Mouse (Mus musculus) heart, postnatal 10 days (tissue): ENCODE data around the gene Rnf216. TPM values are rescaled to one million over a fixed set of nuclear protein-coding genes. Genes with fewer than 3 reads are reported as not detected.
A peak's percentile ranks its signal among the peaks of the same experiment; 100 is the strongest.

Experiments
- DNase-seq, 2 experiments: peaks; one replicate each; pipeline ENCODE4 v3.0.0; 2021
- intact Hi-C: fragments of 180-260 bp; cut with DNase I; formaldehyde crosslinking; loops from one replicate; pipeline ENCODE4 v1.15.1; 2025
- total RNA-seq, 2 experiments: library from RNA; stranded (reverse); gene quantifications; 2 replicates each; pipeline ENCODE4 v1.2.3; 2021

Rnf216 gene
- total RNA-seq, 2 experiments from 2014 or later: 33.4 to 33.5 TPM

GRCm38 (mm10) chr5:143055501-143056125 is 57.2 kb downstream of the Rnf216 start:
- peak in 1 of 2 experiments; percentile 52 for DNase-seq
- intact Hi-C loops: no loop called here

GRCm38 (mm10) chr5:143054703-143055102 is 58.1 kb downstream of the Rnf216 start:
- DNase-seq: no peak
- intact Hi-C loops: no loop called here

- no peak for DNase-seq
- intact Hi-C loops: no loop called here
Observed at GRCm38 (mm10) chr5:143053132-143053972, 59.4 kb downstream of the Rnf216 start.

GRCm38 (mm10) chr5:143052677-143053076 is 60.1 kb downstream of the Rnf216 start:
- no peak for DNase-seq
- intact Hi-C loops: no loop called here

- intact Hi-C loops: no loop called here
- no peak for DNase-seq
Observed at GRCm38 (mm10) chr5:143051851-143052250, 60.9 kb downstream of the Rnf216 start.

GRCm38 (mm10) chr5:143050273-143050672 is 62.5 kb downstream of the Rnf216 start:
- DNase-seq: no peak
- intact Hi-C loops: no loop called here

GRCm38 (mm10) chr5:143049746-143050145 is 63.0 kb downstream of the Rnf216 start:
- intact Hi-C loops: no loop called here
- DNase-seq: peak in 1 of 2 experiments; percentile 44

- intact Hi-C loops: no loop called here
- DNase-seq: no peak
Observed at GRCm38 (mm10) chr5:143049013-143049385, 63.8 kb downstream of the Rnf216 start.

- intact Hi-C loops: no loop called here
- DNase-seq: no peak
Observed at GRCm38 (mm10) chr5:143048232-143049012, 64.4 kb downstream of the Rnf216 start.

GRCm38 (mm10) chr5:143047586-143047985 is 65.2 kb downstream of the Rnf216 start:
- DNase-seq: peak in 1 of 2 experiments; percentile 40
- intact Hi-C loops: no loop called here

- DNase-seq: no peak
- intact Hi-C loops: no loop called here
Observed at GRCm38 (mm10) chr5:143043902-143044301, 68.9 kb downstream of the Rnf216 start.

- intact Hi-C loops: no loop called here
- no peak for DNase-seq
Observed at GRCm38 (mm10) chr5:143043285-143043684, 69.5 kb downstream of the Rnf216 start.

- intact Hi-C loops: no loop called here
- DNase-seq: no peak
Observed at GRCm38 (mm10) chr5:143038794-143039193, 74.0 kb downstream of the Rnf216 start.

GRCm38 (mm10) chr5:143037201-143037600 is 75.6 kb downstream of the Rnf216 start:
- peak; percentile 59 to 68 for DNase-seq
- intact Hi-C loops: loop anchor here (1.0 to 2.0 kb wide), 3 partner anchors 29 to 158 kb away; no protein-coding TSS in a partner anchor

GRCm38 (mm10) chr5:143036052-143036451 is 76.7 kb downstream of the Rnf216 start:
- intact Hi-C loops: loop anchor here (2.0 kb wide), 1 partner anchor 157 kb away; no protein-coding TSS in a partner anchor
- no peak for DNase-seq

- intact Hi-C loops: loop anchor here (2.0 kb wide), 1 partner anchor 72 kb away; no protein-coding TSS in a partner anchor
- DNase-seq: no peak
Observed at GRCm38 (mm10) chr5:143035271-143035670, 77.5 kb downstream of the Rnf216 start.

- intact Hi-C loops: loop anchor here (2.0 kb wide), 1 partner anchor 71 kb away; no protein-coding TSS in a partner anchor
- no peak for DNase-seq
Observed at GRCm38 (mm10) chr5:143034108-143034507, 78.7 kb downstream of the Rnf216 start.

GRCm38 (mm10) chr5:143033277-143033676 is 79.5 kb downstream of the Rnf216 start:
- no peak for DNase-seq
- intact Hi-C loops: no loop called here

GRCm38 (mm10) chr5:143032639-143033146 is 80.1 kb downstream of the Rnf216 start:
- intact Hi-C loops: no loop called here
- DNase-seq: no peak

- intact Hi-C loops: no loop called here
- DNase-seq: no peak
Observed at GRCm38 (mm10) chr5:143031681-143032080, 81.1 kb downstream of the Rnf216 start.

GRCm38 (mm10) chr5:143031193-143031592 is 81.6 kb downstream of the Rnf216 start:
- intact Hi-C loops: no loop called here
- DNase-seq: no peak
